Mouse (Mus musculus) limb, embryonic 13.5 days (tissue): ENCODE measurements around the gene Tenm2. TPM values are rescaled to one million over a fixed set of nuclear protein-coding genes. Genes with fewer than 3 reads are reported as not detected.

ENCODE experiments used
- ATAC-seq: fragments of 200-750 bp; cut with Nextera tagmentation; 2 replicates; pipeline ENCODE4 v1.8.0; 2017; ENCODE audit warnings: low read depth, moderate number of reproducible peaks, moderate TSS enrichment; ENCODE audit not compliant: low FRiP score
- H3K27ac ChIP-seq: fragments of 300-500 bp; sonication (generic); 2 replicates; pipeline ENCODE4 v1.5.1; 2015; ENCODE audit warnings: inconsistent platforms, mild to moderate bottlenecking, moderate library complexity
- H3K27me3 ChIP-seq: fragments of 300-500 bp; sonication (generic); 2 replicates; pipeline ENCODE4 v1.6.1; 2015; ENCODE audit warnings: mild to moderate bottlenecking, inconsistent platforms
- H3K36me3 ChIP-seq: fragments of 300-500 bp; sonication (generic); 2 replicates; pipeline ENCODE4 v1.6.1; 2015; ENCODE audit warnings: inconsistent platforms, mild to moderate bottlenecking, moderate library complexity
- H3K4me1 ChIP-seq: fragments of 300-500 bp; sonication (generic); 2 replicates; pipeline ENCODE4 v1.6.1; 2015; ENCODE audit warnings: inconsistent platforms
- H3K4me2 ChIP-seq: fragments of 300-500 bp; sonication (generic); replicated peaks from 2 replicates; pipeline ENCODE4 v1.6.1; 2015; ENCODE audit warnings: inconsistent platforms, mild to moderate bottlenecking, moderate library complexity
- H3K4me3 ChIP-seq: fragments of 300-500 bp; sonication (generic); 2 replicates; pipeline ENCODE4 v1.5.1; 2015; ENCODE audit warnings: moderate library complexity, mild to moderate bottlenecking, inconsistent platforms
- H3K9ac ChIP-seq: fragments of 300-500 bp; sonication (generic); 2 replicates; pipeline ENCODE4 v1.6.1; 2015; ENCODE audit warnings: mild to moderate bottlenecking, inconsistent platforms
- H3K9me3 ChIP-seq: fragments of 300-500 bp; sonication (generic); 2 replicates; pipeline ENCODE4 v1.6.1; 2016; ENCODE audit warnings: inconsistent platforms
- WGBS: fragments of 180-500 bp; shearing (Covaris S2); methylation state at CpG from one replicate; pipeline ENCODE4 v1.1.7; 2015; 5-methylcytosine and 5-hydroxymethylcytosine counted together
- polyA plus RNA-seq: library from polyadenylated mRNA; unstranded; fragments of >200 nt; fragmentation: Nextera tagmentation; extraction: Ambion mirVana; gene quantifications from 2 replicates; pipeline ENCODE4 v1.2.1, GENCODE M21; 2015

Gene Tenm2
- polyA plus RNA-seq, 1 experiment from 2014 or later = 6.4 TPM

- no peak for ATAC-seq
- WGBS = 90% methylated on average over 10 of the region's 10 CpGs
These were observed 160.4 kb downstream of the Tenm2 start for GRCm38 (mm10) chr11:37075349-37075748.

DNA sequence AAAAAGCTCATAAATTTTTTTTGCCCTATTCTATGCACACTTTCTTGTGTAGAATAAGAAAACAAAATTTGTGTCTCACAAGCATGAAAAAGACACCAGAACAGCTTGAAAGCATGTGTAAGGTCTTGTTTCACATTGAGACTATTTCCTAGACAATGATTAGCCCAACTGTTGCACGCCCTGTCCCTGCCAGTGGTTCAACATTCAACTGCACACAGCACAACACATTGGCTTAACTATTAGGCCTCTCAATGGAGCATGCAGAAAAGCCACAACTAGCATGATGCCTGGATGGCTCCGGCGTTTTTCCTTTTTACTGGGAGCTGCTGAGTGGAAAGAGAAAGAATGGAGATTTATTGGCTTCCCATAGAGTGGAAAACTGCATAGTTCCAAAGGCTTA is 170.3 kb downstream of the Tenm2 start:
- no peaks in the 10 kb centered on the region for H3K4me1 ChIP-seq
- H3K4me3 ChIP-seq = no peak overlapping the region
- H3K27ac ChIP-seq = no peak overlapping the region
- 68% methylated on average over 3 of the region's 3 CpGs for WGBS
- no peak overlapping the region for H3K9ac ChIP-seq
- no peaks in the 10 kb centered on the region for H3K27me3 ChIP-seq
- H3K4me2 ChIP-seq = no peak overlapping the region
- no peak for ATAC-seq
- H3K36me3 ChIP-seq = no peaks in the 10 kb centered on the region
- H3K9me3 ChIP-seq = no peaks in the 10 kb centered on the region

More at GRCm38 (mm10) chr11:37075349-37075748, 160.4 kb downstream of the Tenm2 start:
- Histone ChIP-seq H3K27me3 (no peaks in the 10 kb centered on the region), H3K27ac (no peak overlapping the region), H3K4me2 (no peak overlapping the region), H3K9ac (no peak overlapping the region), H3K36me3 (no peaks in the 10 kb centered on the region), H3K4me1 (no peaks in the 10 kb centered on the region), H3K4me3 (no peak overlapping the region), H3K9me3 (no peaks in the 10 kb centered on the region)

GRCm38 (mm10) chr11:37046671-37047070 is 189.1 kb downstream of the Tenm2 start:
- no peak overlapping the region for H3K4me2 ChIP-seq
- H3K9ac ChIP-seq = no peak overlapping the region
- no peaks in the 10 kb centered on the region for H3K9me3 ChIP-seq
- H3K4me3 ChIP-seq = no peak overlapping the region
- H3K36me3 ChIP-seq = no peaks in the 10 kb centered on the region
- ATAC-seq = no peak
- 0 out of 2 replicates have a peak, but pooled peaks cover 8% of the 10 kb centered on the region for H3K4me1 ChIP-seq
- H3K27ac ChIP-seq = no peak overlapping the region
- no peaks in the 10 kb centered on the region for H3K27me3 ChIP-seq
- 58% methylated on average over 5 of the region's 5 CpGs for WGBS

- no peak overlapping the region for H3K4me2 ChIP-seq
- no peak for ATAC-seq
- WGBS = 54% methylated on average over 4 of the region's 4 CpGs
These were observed 194.5 kb downstream of the Tenm2 start for GRCm38 (mm10) chr11:37041259-37041658.

GRCm38 (mm10) chr11:37039283-37039682 is 196.5 kb downstream of the Tenm2 start:
- no peak for ATAC-seq
- WGBS = 83% methylated on average over 3 of the region's 3 CpGs

More at GRCm38 (mm10) chr11:37041259-37041658, 194.5 kb downstream of the Tenm2 start:
- Histone ChIP-seq H3K9ac (no peak overlapping the region), H3K27ac (no peak overlapping the region), H3K9me3 (no peaks in the 10 kb centered on the region), H3K4me1 (0 out of 2 replicates have a peak, but pooled peaks cover 2% of the 10 kb centered on the region), H3K4me3 (no peak overlapping the region), H3K27me3 (no peaks in the 10 kb centered on the region), H3K36me3 (no peaks in the 10 kb centered on the region)

GRCm38 (mm10) chr11:37031305-37032055 is 204.3 kb downstream of the Tenm2 start:
- 13% methylated on average over 7 of the region's 7 CpGs for WGBS
- peak; percentile 61; the same call in 1 of the 2 replicates for ATAC-seq
- H3K9me3 ChIP-seq = no peaks in the 10 kb centered on the region

More at GRCm38 (mm10) chr11:37039283-37039682, 196.5 kb downstream of the Tenm2 start:
- Histone ChIP-seq H3K27ac (no peak overlapping the region), H3K27me3 (no peaks in the 10 kb centered on the region), H3K36me3 (no peaks in the 10 kb centered on the region), H3K9me3 (no peaks in the 10 kb centered on the region), H3K4me2 (no peak overlapping the region), H3K4me3 (no peak overlapping the region), H3K4me1 (0 out of 2 replicates have a peak, but pooled peaks cover 2% of the 10 kb centered on the region), H3K9ac (no peak overlapping the region)

GRCm38 (mm10) chr11:37011900-37012299 is 223.9 kb downstream of the Tenm2 start:
- H3K36me3 ChIP-seq = no peaks in the 10 kb centered on the region
- H3K27ac ChIP-seq = no peak overlapping the region
- no peak for ATAC-seq
- H3K9me3 ChIP-seq = no peaks in the 10 kb centered on the region
- WGBS = 65% methylated on average over 1 of the region's 1 CpGs
- no peaks in the 10 kb centered on the region for H3K4me1 ChIP-seq
- no peak overlapping the region for H3K4me3 ChIP-seq
- no peaks in the 10 kb centered on the region for H3K27me3 ChIP-seq
- no peak overlapping the region for H3K4me2 ChIP-seq
- H3K9ac ChIP-seq = no peak overlapping the region

More at GRCm38 (mm10) chr11:37031305-37032055, 204.3 kb downstream of the Tenm2 start:
- peaks cover 12% of the 10 kb centered on the region for H3K4me1 ChIP-seq
- H3K27me3 ChIP-seq = no peaks in the 10 kb centered on the region
- H3K36me3 ChIP-seq = no peaks in the 10 kb centered on the region
- H3K4me2 ChIP-seq = no peak overlapping the region
- no peak overlapping the region for H3K27ac ChIP-seq
- no peak overlapping the region for H3K9ac ChIP-seq
- no peak overlapping the region for H3K4me3 ChIP-seq

- Histone ChIP-seq H3K27ac (no peak overlapping the region), H3K27me3 (no peaks in the 10 kb centered on the region), H3K9ac (no peak overlapping the region), H3K36me3 (no peaks in the 10 kb centered on the region), H3K4me2 (no peak overlapping the region), H3K9me3 (no peaks in the 10 kb centered on the region), H3K4me3 (no peak overlapping the region), H3K4me1 (no peaks in the 10 kb centered on the region)
- WGBS = 79% methylated on average over 1 of the region's 1 CpGs
- no peak for ATAC-seq
These were observed 226.5 kb downstream of the Tenm2 start for GRCm38 (mm10) chr11:37009243-37009642.

GRCm38 (mm10) chr11:36997668-36998067 is 238.1 kb downstream of the Tenm2 start:
- H3K36me3 ChIP-seq = no peaks in the 10 kb centered on the region
- H3K4me3 ChIP-seq = no peak overlapping the region
- WGBS = 57% methylated on average over 3 of the region's 3 CpGs
- H3K27me3 ChIP-seq = no peaks in the 10 kb centered on the region
- no peak overlapping the region for H3K9ac ChIP-seq
- ATAC-seq = no peak
- H3K4me2 ChIP-seq = no peak overlapping the region
- no peak overlapping the region for H3K27ac ChIP-seq
- H3K9me3 ChIP-seq = no peaks in the 10 kb centered on the region
- no peaks in the 10 kb centered on the region for H3K4me1 ChIP-seq

- no peaks in the 10 kb centered on the region for H3K27me3 ChIP-seq
- H3K4me1 ChIP-seq = peaks cover 5% of the 10 kb centered on the region; the same call in 1 of the 2 replicates
- no peak overlapping the region for H3K4me2 ChIP-seq
- H3K4me3 ChIP-seq = no peak overlapping the region
- H3K9me3 ChIP-seq = no peaks in the 10 kb centered on the region
- no peak for ATAC-seq
- no peaks in the 10 kb centered on the region for H3K36me3 ChIP-seq
- no peak overlapping the region for H3K9ac ChIP-seq
- WGBS = 63% methylated on average over 3 of the region's 3 CpGs
- no peak overlapping the region for H3K27ac ChIP-seq
These were observed 244.9 kb downstream of the Tenm2 start for GRCm38 (mm10) chr11:36990895-36991294.

DNA sequence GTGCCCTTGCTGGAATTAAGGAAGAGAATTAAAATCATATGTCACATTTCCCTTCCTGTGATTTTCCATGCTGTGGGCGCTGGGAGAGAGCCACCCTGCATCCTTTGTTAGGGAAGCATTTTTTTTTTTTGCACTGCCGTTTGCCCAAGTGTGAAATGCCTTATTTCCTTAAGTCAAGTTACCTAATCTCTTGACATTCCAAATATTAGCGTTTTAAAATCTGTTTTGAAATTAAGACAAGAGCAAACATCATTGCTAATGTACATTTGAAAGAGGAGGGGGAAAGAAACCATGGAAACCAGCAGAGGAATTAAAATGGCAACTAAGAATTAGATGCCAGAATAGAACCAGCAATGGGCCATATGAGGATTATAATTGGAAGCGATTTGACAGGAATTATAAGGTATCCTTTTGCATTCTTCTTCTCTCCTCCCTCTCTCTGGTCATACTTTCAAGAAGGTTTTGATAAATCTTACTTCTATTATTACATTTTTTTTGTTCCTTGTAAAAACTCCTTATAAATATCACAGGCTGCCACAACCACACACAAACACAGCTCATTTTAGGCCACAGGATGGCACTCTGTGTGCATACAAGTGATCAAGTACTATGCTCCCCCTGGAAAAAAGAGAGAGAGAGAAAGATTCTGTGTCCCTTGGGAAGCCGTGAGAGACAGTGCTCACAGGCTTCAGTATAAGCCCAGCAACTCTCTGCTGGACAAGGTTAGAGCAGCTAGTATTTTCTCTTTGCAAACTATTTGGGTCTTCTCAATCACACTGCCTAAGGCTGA is 246.8 kb downstream of the Tenm2 start:
- no peak; the same call in 1 of the 2 replicates for ATAC-seq
- Histone ChIP-seq H3K9me3 (no peaks in the 10 kb centered on the region), H3K36me3 (no peaks in the 10 kb centered on the region), H3K9ac (no peak overlapping the region), H3K27me3 (no peaks in the 10 kb centered on the region), H3K4me1 (peaks cover 5% of the 10 kb centered on the region; the same call in 1 of the 2 replicates), H3K27ac (no peak overlapping the region), H3K4me2 (peak overlapping the region; percentile 19; the same call in 1 of the 2 replicates), H3K4me3 (no peak overlapping the region)
- 41% methylated on average over 5 of the region's 5 CpGs for WGBS

GRCm38 (mm10) chr11:36974142-36974541 is 261.6 kb downstream of the Tenm2 start:
- Histone ChIP-seq H3K27ac (no peak overlapping the region), H3K4me2 (no peak overlapping the region), H3K4me3 (no peak overlapping the region), H3K4me1 (no peaks in the 10 kb centered on the region), H3K9me3 (no peaks in the 10 kb centered on the region), H3K27me3 (no peaks in the 10 kb centered on the region), H3K36me3 (no peaks in the 10 kb centered on the region), H3K9ac (no peak overlapping the region)
- ATAC-seq = no peak
- 77% methylated on average over 2 of the region's 2 CpGs for WGBS
